ENCODE assay signal across 8 mouse cellular contexts in genomic region chr2:20547686-20548624, GRCm38 (mm10).
DNase-seq lines count a peak whose midpoint lies in the region; ATAC-seq and TF ChIP-seq lines count a peak whose summit lies in the region.

No protein-coding gene starts in this region.

- no peaks in the 10 kb centered on the region for H3K27me3 ChIP-seq in liver, embryonic 11.5 days (replicated peaks; ENCODE audit: control insufficient read depth, insufficient read depth, low read length)
- H3K27me3 ChIP-seq in hindbrain, embryonic 13.5 days, result peaks cover 3% of the 10 kb centered on the region; the same call in 1 of the 2 replicates
- H3K27me3 ChIP-seq in stomach, embryonic 15.5 days (replicated peaks), result no peaks in the 10 kb centered on the region

- DNase-seq in liver, embryonic 11.5 days (ENCODE audit: low spot score), result no peak
- DNase-seq in liver, result no peak
- DNase-seq in lung, adult 2 months, result no peak
- DNase-seq in right cerebral cortex, adult 2 months (ENCODE audit: low spot score in 2 of 2), result no peak
- no peak for DNase-seq in ovary, postnatal 36 days (ENCODE audit: low spot score)
- DNase-seq in left cerebral cortex, adult 11 months (ENCODE audit: low spot score), result no peak

- peak overlapping the region; percentile 47 for H3K4me2 ChIP-seq in liver, embryonic 11.5 days
- H3K4me2 ChIP-seq in hindbrain, embryonic 13.5 days, result peak overlapping the region; percentile 45
- H3K4me2 ChIP-seq in stomach, embryonic 15.5 days, result peak overlapping the region; percentile 48

- H3K9me3 ChIP-seq in liver, embryonic 11.5 days (ENCODE audit: control insufficient read depth, low read length), result no peaks in the 10 kb centered on the region
- H3K9me3 ChIP-seq in hindbrain, embryonic 13.5 days, result no peaks in the 10 kb centered on the region
- no peaks in the 10 kb centered on the region for H3K9me3 ChIP-seq in stomach, embryonic 15.5 days

- no peak for TF ChIP-seq POLR2A in lung, adult 2 months (IDR thresholded peaks at IDR 0.05; ENCODE audit: borderline replicate concordance, extremely low read depth, low read depth, low read length)

- no peak overlapping the region for H3K27ac ChIP-seq in liver, embryonic 11.5 days (ENCODE audit: low read depth, low read length)
- H3K27ac ChIP-seq in hindbrain, embryonic 13.5 days, result no peak overlapping the region
- H3K27ac ChIP-seq in stomach, embryonic 15.5 days, result peak overlapping the region; percentile 89

- H3K4me1 ChIP-seq in liver, embryonic 11.5 days (replicated peaks; ENCODE audit: control insufficient read depth, insufficient read depth, low read length), result peaks cover 4% of the 10 kb centered on the region; the same call in 1 of the 2 replicates
- peaks cover 28% of the 10 kb centered on the region for H3K4me1 ChIP-seq in hindbrain, embryonic 13.5 days (replicated peaks)
- peaks cover 12% of the 10 kb centered on the region for H3K4me1 ChIP-seq in lung, adult 2 months (ENCODE audit: control insufficient read depth, insufficient read depth, low read length)
- H3K4me1 ChIP-seq in stomach, embryonic 15.5 days, result peaks cover 7% of the 10 kb centered on the region

- no peak overlapping the region for H3K9ac ChIP-seq in liver, embryonic 11.5 days (ENCODE audit: low read depth, low read length)
- no peak overlapping the region; the same call in 1 of the 2 replicates for H3K9ac ChIP-seq in hindbrain, embryonic 13.5 days
- no peak overlapping the region; the same call in 1 of the 2 replicates for H3K9ac ChIP-seq in stomach, embryonic 15.5 days

- no peaks in the 10 kb centered on the region for H3K36me3 ChIP-seq in liver, embryonic 11.5 days (ENCODE audit: control insufficient read depth, insufficient read depth, low read length)
- H3K36me3 ChIP-seq in hindbrain, embryonic 13.5 days, result no peaks in the 10 kb centered on the region
- no peaks in the 10 kb centered on the region for H3K36me3 ChIP-seq in stomach, embryonic 15.5 days

- H3K4me3 ChIP-seq in liver, embryonic 11.5 days (ENCODE audit: low read depth, low read length), result peak overlapping the region; percentile 3; the same call in 1 of the 2 replicates
- H3K4me3 ChIP-seq in hindbrain, embryonic 13.5 days, result peak overlapping the region; percentile 22
- peak overlapping the region; percentile 45 for H3K4me3 ChIP-seq in lung, adult 2 months (replicated peaks; ENCODE audit: extremely low read depth, low read depth, low read length)
- peak overlapping the region; percentile 31 for H3K4me3 ChIP-seq in stomach, embryonic 15.5 days (replicated peaks)

- WGBS in liver, embryonic 11.5 days, result 56% methylated on average over 18 of the region's 18 CpGs
- WGBS in hindbrain, embryonic 13.5 days, result 17% methylated on average over 18 of the region's 18 CpGs
- WGBS in lung, adult 2 months, result 47% methylated on average over 18 of the region's 18 CpGs
- WGBS in stomach, embryonic 15.5 days, result 33% methylated on average over 18 of the region's 18 CpGs

- TF ChIP-seq CTCF in lung, adult 2 months (IDR thresholded peaks at IDR 0.05; ENCODE audit: insufficient read depth, low read length), result no peak

- no peak for ATAC-seq in liver, embryonic 11.5 days (replicated peaks; ENCODE audit: low FRiP score)
- ATAC-seq in hindbrain, embryonic 13.5 days (ENCODE audit: low FRiP score), result peak; percentile 15; the same call in 1 of the 2 replicates
- 0 out of 2 replicates have a peak, but pooled peaks have one; percentile 32 for ATAC-seq in stomach, embryonic 15.5 days (ENCODE audit: insufficient read depth, low FRiP score, low read depth)
